Mouse (Mus musculus): ENCODE measurements around the gene Rpl29. TPM values are rescaled to one million over a fixed set of nuclear protein-coding genes. Genes with fewer than 3 reads are reported as not detected.

The Rpl29 gene
- polyA plus RNA-seq (2012; rRNA removed; ENCODE audit: low replicate concordance): 360 and 442 TPM in 2 replicates

GRCm38 (mm10) chr9:106429221-106430014 is at the start of gene Rpl29:
Gene Rpl29, plus strand, starts transcription at chr9:106429454.

GRCm38 (mm10) chr9:106447348-106447747 is 18.1 kb downstream of the Rpl29 start, which contains the start of the genes Abhd14b and Abhd14a:
Gene Abhd14b, plus strand, starts transcription at chr9:106447459.
Gene Abhd14a, minus strand, starts transcription at chr9:106447678.

GRCm38 (mm10) chr9:106453271-106454070 is 24.2 kb downstream of the Rpl29 start, which contains the start of gene Pcbp4:
Gene Pcbp4, plus strand, starts transcription at chr9:106453291.

GRCm38 (mm10) chr9:106465571-106466200 is 36.4 kb downstream of the Rpl29 start, which contains the start of gene Gpr62:
Gene Gpr62, minus strand, starts transcription at chr9:106465938.

GRCm38 (mm10) chr9:106475663-106476001 is 46.4 kb downstream of the Rpl29 start, which contains the start of gene Rrp9:
Gene Rrp9, plus strand, starts transcription at chr9:106475963.

GRCm38 (mm10) chr9:106476924-106477484 is 47.8 kb downstream of the Rpl29 start, which contains the start of gene Parp3:
Gene Parp3, minus strand, starts transcription at chr9:106476949.

Other genes starting within 250 kb of the Rpl29 start
- 118 and 145 TPM in 2 replicates for gene Ppm1m, start 229.7 kb upstream of the Rpl29 start, polyA plus RNA-seq (2012; rRNA removed; ENCODE audit: low replicate concordance)
- gene Twf2, start 226.3 kb upstream of the Rpl29 start, polyA plus RNA-seq (2012; rRNA removed; ENCODE audit: low replicate concordance): 88.6 and 95.6 TPM in 2 replicates
- 20.9 and 36.6 TPM in 2 replicates for gene Tlr9, start 206.9 kb upstream of the Rpl29 start, polyA plus RNA-seq (2012; rRNA removed; ENCODE audit: low replicate concordance)
- gene Alas1, start 180.8 kb upstream of the Rpl29 start, polyA plus RNA-seq (2012; rRNA removed; ENCODE audit: low replicate concordance): 162 and 167 TPM in 2 replicates
- 5.5 and 5.8 TPM in 2 replicates for gene Poc1a, start 148.4 kb upstream of the Rpl29 start, polyA plus RNA-seq (2012; rRNA removed; ENCODE audit: low replicate concordance)
- 114 and 152 TPM in 2 replicates for gene Dusp7, start 60.8 kb upstream of the Rpl29 start, polyA plus RNA-seq (2012; rRNA removed; ENCODE audit: low replicate concordance)
- 8.1 and 10.3 TPM in 2 replicates for gene Acy1, start 8.9 kb downstream of the Rpl29 start, polyA plus RNA-seq (2012; rRNA removed; ENCODE audit: low replicate concordance)
- gene Abhd14b, start 18.0 kb downstream of the Rpl29 start, polyA plus RNA-seq (2012; rRNA removed; ENCODE audit: low replicate concordance): 81.6 and 98.1 TPM in 2 replicates
- gene Abhd14a, start 18.2 kb downstream of the Rpl29 start, polyA plus RNA-seq (2012; rRNA removed; ENCODE audit: low replicate concordance): 38.1 and 46.0 TPM in 2 replicates
- gene Pcbp4, start 23.8 kb downstream of the Rpl29 start, polyA plus RNA-seq (2012; rRNA removed; ENCODE audit: low replicate concordance): 98.4 and 134 TPM in 2 replicates
- gene Gpr62, start 36.5 kb downstream of the Rpl29 start, polyA plus RNA-seq (2012; rRNA removed; ENCODE audit: low replicate concordance): 0.13 and 0.53 TPM in 2 replicates
- gene Rrp9, start 46.5 kb downstream of the Rpl29 start, polyA plus RNA-seq (2012; rRNA removed; ENCODE audit: low replicate concordance): 31.1 and 43.4 TPM in 2 replicates
- gene Parp3, start 47.5 kb downstream of the Rpl29 start, polyA plus RNA-seq (2012; rRNA removed; ENCODE audit: low replicate concordance): 118 and 159 TPM in 2 replicates
- not detected in 2 replicates for gene Iqcf1, start 70.5 kb downstream of the Rpl29 start, polyA plus RNA-seq (2012; rRNA removed; ENCODE audit: low replicate concordance)
- gene Iqcf5, start 85.1 kb downstream of the Rpl29 start, polyA plus RNA-seq (2012; rRNA removed; ENCODE audit: low replicate concordance): not detected in 2 replicates
- not detected in 2 replicates for gene Iqcf3, start 132.2 kb downstream of the Rpl29 start, polyA plus RNA-seq (2012; rRNA removed; ENCODE audit: low replicate concordance)
- gene Iqcf4, start 141.5 kb downstream of the Rpl29 start, polyA plus RNA-seq (2012; rRNA removed; ENCODE audit: low replicate concordance): not detected in 2 replicates
- gene Iqcf6, start 197.1 kb downstream of the Rpl29 start, polyA plus RNA-seq (2012; rRNA removed; ENCODE audit: low replicate concordance): not detected in 2 replicates
- gene Grm2, start 226.6 kb downstream of the Rpl29 start, polyA plus RNA-seq (2012; rRNA removed; ENCODE audit: low replicate concordance): 0.03 TPM in 1 of 2 replicates, not detected in the other